Mouse (Mus musculus) retina, embryonic 14.5 days (tissue): ENCODE results near the gene Nkx1-2.

Experiments used
- DNase-seq: peaks from one replicate; pipeline ENCODE4 v3.0.0-alpha.2; 2015; ENCODE audit warnings: low spot score

The Nkx1-2 gene

DNA sequence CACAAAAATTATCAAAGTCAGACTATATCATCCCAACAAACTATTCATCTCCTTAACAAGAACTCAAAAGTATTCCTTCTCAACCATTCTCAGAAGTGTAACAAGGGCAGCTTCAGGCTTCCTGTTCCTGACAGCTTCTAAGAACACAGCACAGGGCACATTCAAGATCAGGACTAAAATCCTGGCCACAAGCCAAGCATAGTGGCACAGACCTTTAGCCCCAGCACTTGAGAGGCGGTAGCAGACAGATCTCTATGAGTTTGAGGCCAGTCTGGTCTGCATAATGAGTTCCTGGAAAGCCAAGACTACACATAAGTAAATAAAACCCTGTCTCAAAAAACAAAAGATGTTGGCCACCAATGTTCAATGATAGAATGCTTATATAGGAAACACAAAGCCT, 33.6 kb downstream of the Nkx1-2 start:
- DNase-seq: no peak

GRCm38 (mm10) chr7:132559138-132559766, 40.2 kb downstream of the Nkx1-2 start:
- DNase-seq: no peak

- no peak for DNase-seq
Observed at GRCm38 (mm10) chr7:132558141-132558736, 41.2 kb downstream of the Nkx1-2 start.

- no peak for DNase-seq
Observed at GRCm38 (mm10) chr7:132556575-132556974, 42.9 kb downstream of the Nkx1-2 start.

DNA sequence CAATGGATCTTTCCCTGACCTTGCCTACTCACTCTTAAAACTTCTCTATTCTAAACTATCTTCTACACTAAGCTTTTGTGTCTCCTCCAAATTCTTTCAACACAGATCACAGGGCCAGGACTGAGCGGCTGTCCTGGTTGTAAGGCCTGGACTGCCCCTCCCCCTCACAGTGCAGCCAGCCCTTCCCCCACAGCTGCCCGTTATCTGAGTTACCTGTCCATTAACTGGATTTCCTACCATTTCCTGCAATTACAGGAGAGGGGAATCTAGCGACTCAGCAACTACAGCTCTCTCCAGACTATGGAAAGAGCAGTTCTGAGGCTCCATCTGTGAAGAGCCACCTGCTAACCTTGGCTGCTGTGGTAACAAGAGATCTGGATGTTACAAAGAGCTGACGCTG, 43.5 kb downstream of the Nkx1-2 start:
- no peak for DNase-seq

GRCm38 (mm10) chr7:132554091-132554490, 45.3 kb downstream of the Nkx1-2 start:
- DNase-seq: no peak

DNA sequence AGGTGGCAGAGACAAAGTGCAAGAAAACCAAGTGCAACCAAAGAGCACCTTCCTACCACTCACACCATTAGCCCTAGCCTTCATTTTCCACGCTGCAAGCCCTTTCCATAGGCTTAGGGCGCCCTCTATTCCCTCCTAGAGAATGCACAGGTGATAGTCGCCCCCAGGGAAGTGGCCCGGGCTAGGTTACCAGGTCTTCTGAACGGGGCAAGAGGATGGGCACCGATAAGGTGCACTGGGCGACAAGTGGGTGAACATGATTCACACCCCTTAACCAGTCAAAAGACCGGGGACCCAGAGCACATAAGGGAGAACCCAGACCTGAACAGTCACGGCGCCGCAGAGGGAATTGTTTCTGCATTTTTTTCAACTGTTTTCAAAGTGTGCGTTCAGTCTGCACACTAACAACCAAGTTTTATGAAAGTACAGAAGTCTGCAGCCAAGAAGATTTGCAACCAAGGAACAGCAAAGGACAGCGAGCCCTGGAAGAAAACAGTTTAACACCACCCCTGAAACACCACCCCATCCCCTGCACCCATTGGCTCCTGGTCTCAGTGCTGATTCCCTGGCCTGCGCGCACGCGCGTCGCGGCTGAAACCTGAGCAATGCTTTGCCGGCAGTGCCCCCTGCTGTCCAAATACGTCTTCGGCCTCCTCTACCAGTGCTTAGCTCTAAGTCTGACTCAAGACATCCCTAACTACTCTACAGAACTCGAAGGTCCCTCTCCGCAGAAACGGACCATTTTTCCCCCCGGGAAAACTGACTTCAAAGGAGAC, 47.9 kb downstream of the Nkx1-2 start:
- DNase-seq: peak; percentile 99

- DNase-seq: no peak
Observed at GRCm38 (mm10) chr7:132547126-132547525, 52.3 kb downstream of the Nkx1-2 start.
